Mouse (Mus musculus): ENCODE results near the gene Gm10570.
A peak's percentile ranks its signal among the peaks of the same experiment; 100 is the strongest.

Gm10570 gene

GRCm38 (mm10) chr4:130268736-130269135 lies 39.7 kb downstream of the Gm10570 start:
- no peak for DNase-seq

DNA sequence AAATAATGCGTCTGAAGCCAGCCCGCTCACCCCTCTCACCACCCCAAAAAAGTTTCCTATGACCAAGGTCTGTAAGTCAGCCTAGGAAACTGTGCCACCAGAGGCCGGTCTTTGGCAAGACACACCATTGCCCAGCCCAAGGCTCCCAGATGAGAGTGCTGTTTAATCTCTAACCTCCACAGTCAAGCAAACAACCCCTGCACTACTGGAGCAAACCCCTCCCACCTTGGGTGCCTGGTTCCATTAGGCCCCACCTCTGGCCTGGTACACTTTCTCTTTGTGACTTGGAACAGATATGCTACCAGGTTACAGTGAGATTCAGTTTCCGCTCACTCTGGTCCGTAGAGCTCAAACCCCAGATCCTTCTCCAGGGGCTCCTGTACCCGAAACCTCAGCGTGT lies 41.4 kb downstream of the Gm10570 start:
- DNase-seq, result peak; percentile 32 to 63

DNA sequence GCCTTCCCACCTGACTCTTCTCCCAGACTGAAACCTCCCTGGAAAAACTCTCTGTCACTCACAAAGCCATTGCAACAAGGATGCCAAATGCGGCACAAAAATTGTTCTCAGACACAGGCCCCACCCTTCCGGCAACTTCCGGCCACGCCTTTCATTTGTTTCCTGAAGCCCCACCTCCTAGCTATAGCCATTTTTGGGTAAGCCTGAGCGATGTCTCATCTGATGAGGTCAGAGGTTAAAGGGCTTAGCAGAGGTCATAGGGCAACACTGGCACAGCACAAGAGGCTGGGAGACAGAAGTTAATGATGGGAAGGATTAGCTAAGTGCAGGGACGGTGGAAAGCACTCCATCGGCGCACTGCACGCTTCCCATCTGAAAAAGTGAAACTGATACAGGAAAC lies 41.9 kb downstream of the Gm10570 start:
- DNase-seq, result no peak

GRCm38 (mm10) chr4:130264698-130265349 lies 43.6 kb downstream of the Gm10570 start:
- DNase-seq, result peak; percentile 85 to 86

GRCm38 (mm10) chr4:130264131-130264530 lies 44.3 kb downstream of the Gm10570 start:
- peak; percentile 25 to 33 for DNase-seq

DNA sequence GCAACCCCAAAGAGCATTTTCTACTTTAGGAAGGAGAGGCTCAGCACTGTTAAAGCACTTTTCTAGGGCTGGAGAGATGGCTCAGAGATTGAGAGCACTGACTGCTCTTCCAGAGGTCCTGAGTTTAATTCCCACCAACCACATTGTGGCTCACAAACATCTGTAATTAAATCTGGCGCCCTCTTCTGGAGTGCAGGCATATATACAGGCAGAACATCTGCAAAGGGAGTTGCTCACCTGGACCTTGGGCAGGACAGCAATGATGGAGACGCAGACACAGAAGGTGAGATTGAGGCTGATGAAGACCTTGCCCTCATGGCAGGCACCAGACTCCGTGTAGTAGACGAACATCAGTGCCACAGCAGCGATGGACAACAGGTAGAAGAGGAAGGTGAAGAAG lies 48.1 kb downstream of the Gm10570 start:
- no peak for DNase-seq
